Mouse (Mus musculus) left cerebral cortex, postnatal 4 days (tissue): ENCODE data around the gene Rasal1. TPM values are rescaled to one million over a fixed set of nuclear protein-coding genes. Genes with fewer than 3 reads are reported as not detected.

Source experiments
- DNase-seq: peaks from one replicate; pipeline ENCODE4 v3.0.0-alpha.2; 2022
- intact Hi-C: fragments of 180-260 bp; cut with DNase I; formaldehyde crosslinking; loops from one replicate; pipeline ENCODE4 v1.15.1; 2025
- total RNA-seq, 2 experiments: library from RNA; stranded (reverse); gene quantifications; 2 replicates each; pipeline ENCODE4 v1.2.3; 2021

Gene Rasal1
- total RNA-seq, 2 experiments from 2014 or later = 42.2 to 54.6 TPM

DNA sequence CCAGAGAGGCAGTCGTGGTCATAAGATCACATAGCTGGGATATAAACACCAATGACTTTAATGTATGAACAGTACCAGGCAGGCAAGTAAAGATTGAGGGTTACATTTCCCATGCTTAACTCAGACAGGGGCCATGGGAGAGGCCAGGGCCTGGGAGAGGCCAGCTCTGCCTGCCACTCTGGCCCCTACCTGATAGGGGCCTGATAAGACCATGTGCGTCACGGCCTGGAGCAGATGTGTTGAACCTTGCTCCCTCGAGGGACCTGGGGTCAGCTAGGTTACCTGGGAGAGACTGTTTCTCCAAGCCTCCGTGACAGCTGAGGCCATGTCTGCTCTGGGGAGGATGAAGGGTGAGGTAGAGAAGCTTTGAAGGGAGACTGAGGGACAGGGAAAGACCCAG is 2.6 kb downstream of the Rasal1 start:
- intact Hi-C loops = no loop called here
- DNase-seq = no peak

DNA sequence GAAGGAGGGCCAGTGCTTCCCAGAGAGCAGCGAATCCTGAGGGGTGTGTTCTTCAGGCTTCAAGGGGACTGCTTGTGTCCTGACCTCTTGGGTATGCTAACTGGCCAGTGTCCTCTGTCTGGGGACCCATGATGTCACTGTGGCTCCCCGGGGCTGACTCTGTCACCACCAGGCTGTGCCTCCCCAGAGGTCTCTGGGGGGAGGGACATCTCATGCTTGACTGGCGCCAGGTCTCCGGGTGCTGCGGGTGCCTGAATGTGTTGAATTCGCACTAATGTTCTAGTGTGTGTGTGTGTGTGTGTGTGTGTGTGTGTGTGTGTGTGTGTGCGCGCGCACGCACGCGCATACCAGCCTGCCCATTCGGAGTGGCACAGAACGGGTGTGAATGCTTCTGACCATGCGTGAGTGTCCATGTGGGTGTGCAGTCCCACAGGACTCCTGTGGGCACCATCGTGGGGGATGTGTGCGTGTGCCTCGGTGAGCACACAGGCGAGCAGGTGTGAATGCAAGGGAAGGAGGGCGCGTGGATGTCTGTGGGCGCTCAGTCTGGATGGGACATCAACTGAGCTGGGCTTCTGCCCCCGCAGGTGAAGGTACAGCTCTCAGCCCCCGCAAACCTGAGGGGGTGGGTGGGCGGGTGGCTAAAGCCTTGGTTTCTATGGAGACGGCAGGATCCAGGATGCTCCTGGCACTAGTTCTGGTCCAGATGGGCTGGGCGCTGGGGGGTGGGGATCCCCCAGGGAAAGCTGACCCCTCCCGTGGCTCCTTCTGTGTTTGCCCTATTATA is 4.5 kb downstream of the Rasal1 start:
- DNase-seq = no peak
- intact Hi-C loops = no loop called here

DNA sequence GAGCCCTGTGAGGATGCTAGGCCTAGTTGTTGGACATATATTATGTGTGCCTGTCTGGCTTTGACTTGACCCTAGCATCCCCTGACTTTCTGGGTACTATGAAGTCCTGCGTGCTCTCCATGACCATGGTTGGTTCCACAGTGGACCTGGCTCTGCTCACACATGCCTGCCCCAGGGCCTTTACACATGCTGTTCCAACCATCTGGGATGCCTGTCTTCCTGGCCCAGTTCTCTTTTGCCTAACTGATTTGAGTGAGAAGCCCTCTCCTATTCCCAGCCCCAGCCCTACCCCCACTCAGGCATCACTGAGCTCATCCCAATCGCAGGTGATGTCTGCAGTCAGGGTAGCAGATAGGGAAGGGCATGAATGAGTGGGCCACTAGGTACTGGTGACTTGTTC is 5.3 kb downstream of the Rasal1 start:
- intact Hi-C loops = no loop called here
- DNase-seq = no peak

DNA sequence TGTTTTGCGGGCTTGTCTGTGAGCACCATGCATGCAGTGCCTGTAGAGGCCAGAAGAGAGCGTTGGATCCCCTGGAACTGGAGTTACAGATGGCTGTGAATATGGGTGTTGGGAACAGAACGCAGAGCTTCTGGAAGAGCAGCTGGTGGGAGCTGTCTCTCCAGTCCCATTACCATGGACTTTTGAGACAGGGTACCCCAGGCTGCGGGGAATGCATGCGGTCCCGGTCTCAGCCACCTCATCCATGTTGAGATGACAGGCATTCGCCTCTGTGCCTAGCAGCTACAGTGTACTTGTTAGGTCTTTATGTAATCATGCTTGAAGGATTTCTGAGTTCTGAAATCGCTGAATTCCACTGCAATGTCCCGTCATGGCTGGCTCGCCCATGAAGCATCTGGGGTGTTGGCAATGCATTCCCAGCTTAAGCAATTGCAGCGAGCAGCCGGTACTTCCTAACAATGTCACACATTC is 7.7 kb downstream of the Rasal1 start:
- no peak for DNase-seq
- intact Hi-C loops = no loop called here

DNA sequence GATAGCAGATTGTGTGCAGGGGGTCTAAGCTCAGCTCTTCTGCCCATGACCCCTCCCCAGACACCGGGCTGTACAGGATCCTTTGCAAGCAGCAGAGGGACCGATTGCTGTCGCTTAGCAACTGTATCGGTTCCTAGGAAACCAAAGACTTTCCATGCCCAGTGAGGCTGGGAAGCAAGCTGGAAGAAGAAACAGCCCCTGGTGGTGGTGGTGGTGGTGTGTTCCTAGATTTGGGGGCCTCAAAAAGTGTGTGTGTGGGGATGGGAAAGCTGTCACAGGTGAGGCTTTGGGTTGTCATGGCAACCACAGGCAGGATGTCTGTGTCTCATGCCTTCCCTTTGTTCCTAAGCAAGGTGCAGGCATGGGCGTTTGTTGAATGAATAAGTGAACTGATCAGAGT is 12.2 kb downstream of the Rasal1 start:
- DNase-seq = no peak
- intact Hi-C loops = no loop called here

DNA sequence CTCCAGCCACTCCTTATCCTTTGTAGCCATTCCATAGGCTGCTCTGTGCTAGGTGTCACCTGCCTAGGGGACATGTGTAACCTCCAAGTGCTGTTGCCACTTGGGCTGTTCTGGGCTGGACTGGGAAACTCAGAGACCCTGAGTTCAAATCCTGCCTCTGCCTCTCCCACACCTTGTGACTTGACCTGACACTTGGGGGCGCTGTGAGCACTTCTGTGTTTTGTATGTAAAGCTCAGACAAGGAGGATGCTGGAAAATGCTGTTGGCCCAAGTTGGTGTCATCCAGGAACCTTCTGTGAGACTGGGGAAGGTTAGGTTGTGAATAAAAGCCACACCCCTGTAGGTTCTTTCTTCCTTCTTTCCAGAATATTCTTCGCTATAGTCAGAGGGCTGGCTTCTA is 16.3 kb downstream of the Rasal1 start:
- DNase-seq = no peak
- intact Hi-C loops = no loop called here

DNA sequence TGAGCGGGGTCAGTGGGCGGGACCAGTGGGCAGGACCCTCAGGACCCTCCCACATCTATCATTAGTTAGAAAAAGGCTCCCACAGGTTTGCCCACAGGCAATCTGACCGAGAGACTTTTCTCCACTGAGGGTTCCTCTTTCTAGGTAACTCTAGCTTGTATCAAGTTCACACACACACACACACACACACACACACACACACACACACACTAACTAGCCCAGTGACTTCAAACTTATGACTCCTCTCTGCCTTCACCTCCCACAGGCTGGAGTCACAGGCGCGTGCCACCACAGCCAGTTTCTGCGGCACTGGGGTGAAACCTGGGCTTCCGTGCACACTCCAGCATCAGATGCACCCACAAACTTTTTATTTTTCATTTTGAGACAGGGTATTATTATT is 20.1 kb downstream of the Rasal1 start:
- intact Hi-C loops = no loop called here
- DNase-seq = no peak

DNA sequence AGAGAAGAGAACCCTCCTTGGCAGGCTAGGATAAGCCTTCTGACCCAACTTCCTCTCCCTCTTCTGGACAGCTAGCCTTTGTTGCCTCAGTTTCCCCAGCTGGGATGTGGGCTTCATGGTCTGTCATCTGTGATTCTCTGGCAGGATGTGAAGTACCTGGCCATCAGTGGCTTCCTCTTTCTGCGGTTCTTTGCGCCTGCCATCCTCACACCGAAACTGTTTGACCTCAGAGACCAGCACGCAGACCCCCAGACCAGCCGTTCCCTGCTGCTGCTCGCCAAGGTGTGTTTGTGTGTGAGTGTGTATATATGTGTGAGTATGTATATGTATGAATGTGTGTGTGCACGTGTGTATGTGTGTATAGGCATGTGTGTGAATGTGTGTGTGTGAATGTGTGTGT is 21.5 kb downstream of the Rasal1 start:
- DNase-seq = no peak
- intact Hi-C loops = no loop called here

DNA sequence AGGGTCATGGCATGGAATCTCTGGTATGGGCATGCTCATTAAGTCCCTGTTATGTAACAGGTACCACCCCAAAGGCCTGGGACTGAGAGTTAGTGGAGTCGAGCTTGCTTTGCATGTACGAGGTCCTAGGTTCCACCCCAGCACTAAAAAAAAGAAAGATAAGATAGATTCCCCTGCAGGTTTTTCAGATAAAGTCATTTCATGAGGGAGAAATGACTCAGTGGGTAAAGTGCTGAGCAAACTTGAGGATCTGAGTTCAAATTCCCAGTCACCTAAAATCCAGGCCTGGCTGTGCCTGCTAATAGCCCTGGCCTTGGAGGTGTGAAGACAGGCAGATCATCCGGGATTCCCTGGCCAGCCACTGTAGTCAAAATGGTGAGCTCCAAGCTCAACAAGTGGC is 23.3 kb downstream of the Rasal1 start:
- DNase-seq = no peak
- intact Hi-C loops = no loop called here

DNA sequence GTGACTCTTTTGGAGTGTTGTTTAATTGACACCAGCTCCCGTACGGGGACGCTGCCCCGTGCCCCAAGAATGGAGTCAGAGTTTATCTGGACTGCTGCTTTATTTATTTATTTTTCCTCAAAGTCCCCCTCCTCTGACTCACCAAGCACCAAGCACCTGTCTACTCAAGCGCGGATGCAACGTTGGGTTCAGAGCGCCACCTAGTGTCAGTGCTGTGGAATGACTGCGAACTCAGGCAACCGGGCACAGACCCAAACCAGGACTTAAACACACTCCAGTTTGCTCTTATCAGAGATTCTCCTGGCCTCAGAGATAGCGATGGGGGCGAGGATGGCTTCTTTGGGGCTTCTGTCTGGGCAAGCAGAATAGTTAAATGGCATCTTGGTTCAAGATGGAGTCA is 25.0 kb downstream of the Rasal1 start:
- intact Hi-C loops = no loop called here
- peak; percentile 69 for DNase-seq

DNA sequence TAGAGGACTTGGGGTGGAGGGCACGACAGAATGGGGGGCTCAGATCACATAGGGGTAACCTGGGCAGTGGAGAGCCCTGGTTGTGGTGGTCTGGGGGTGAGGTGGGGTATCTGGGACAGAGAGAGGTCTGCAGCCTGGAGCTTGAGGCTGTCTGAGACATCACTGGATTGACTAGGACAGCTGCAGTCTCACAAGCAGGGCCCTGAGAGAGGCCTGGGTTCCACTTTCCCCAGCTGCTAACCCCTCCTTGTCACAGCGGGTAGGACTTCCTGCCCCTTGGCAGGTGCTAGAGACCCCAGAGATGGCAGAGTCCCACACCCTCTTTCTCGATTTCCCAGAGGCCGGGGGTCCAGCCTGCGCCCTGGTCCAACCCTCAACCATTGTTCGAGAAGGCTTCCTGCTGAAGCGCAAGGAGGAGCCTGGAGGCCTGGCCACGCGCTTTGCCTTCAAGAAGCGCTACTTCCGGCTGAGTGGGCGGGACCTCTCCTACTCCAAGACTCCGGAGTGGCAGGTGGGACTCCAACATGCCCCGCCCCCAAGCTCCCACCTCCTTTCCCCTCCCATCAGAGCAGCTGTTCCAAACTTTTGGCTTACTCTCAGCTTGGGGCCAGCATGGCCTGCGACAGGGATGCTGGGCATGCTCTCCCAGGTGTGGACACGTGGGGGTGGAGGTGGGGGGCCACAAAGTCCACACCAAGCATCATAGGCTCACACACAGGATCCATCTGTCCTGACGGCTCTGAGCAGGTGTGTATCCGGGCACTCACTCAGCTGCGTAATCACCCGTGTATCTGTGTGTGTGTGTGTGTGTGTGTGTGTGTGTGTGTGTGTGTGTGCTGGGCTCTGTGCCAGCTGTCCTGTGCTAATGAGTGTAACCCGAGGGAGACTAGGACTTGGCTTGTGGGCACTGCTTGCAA is 25.9 kb downstream of the Rasal1 start:
- DNase-seq = peak; percentile 70
- intact Hi-C loops = loop anchor here (5.0 kb wide), 1 partner anchor 52 kb away; no protein-coding TSS in a partner anchor

DNA sequence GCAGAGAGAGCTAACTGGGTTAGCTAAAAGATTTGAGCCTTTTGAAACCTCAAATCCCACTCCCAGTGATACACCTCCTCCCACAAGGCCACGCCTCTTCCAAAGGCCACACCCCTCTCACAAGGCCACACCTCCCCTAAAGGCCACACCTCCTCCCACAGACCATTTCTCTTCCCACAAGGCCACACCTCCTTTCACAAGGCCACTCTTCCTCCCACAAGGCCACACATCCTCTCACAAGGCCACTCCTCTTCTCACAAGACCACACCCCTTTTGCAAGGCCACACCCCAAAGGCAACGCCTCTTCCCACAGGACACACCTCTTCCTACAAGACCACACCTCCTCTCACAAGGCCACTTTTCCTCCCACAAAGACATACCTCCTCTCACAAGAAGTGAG is 28.9 kb downstream of the Rasal1 start:
- intact Hi-C loops = loop anchor here (5.0 kb wide), 1 partner anchor 55 kb away; no protein-coding TSS in a partner anchor
- no peak for DNase-seq

DNA sequence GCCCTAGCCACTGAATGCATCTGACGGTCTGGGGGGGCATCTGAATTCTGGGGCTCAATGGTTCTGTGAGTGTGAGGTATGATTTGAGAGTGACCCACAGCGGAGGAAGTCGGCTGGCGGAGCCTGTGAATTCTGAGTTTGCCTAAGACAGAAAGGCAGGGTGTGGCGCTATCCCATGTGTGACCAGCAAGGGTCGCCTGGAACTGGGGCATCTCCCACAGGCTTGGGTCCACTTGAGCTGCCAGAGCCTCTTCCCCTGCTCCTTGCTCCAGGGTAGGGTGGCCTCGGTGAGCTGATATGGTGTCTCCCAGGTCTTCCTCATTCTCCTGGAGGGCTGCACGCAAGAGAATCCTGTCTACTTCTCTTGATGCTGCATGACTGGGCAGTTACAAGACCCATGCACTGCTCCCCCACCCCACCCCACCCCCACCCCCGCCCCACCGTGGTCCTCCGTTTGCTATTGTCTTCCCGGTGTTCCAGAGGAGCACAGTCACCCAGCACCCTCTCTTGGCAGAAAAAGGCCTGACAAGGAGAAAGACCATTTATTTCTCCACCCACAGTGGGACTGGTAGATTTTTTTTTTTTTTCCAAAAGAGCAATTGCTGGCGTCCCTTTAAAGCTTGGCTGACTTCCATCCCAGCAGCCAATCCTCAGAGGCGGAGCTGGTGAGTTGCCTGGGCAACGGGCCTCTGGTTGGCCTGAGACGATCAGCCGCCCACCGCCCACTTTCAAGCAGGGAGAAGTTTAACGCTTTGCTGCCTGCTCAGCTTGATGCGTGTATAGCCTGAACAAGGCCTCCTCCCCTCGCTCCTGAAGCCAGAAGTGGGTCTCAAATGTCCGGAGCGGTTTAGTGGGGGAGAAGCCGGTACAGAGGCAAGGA is 31.3 kb downstream of the Rasal1 start:
- peak; percentile 96 for DNase-seq
- intact Hi-C loops = loop anchor here (2.0 to 5.0 kb wide), 2 partner anchors 33 to 58 kb away; no protein-coding TSS in a partner anchor

DNA sequence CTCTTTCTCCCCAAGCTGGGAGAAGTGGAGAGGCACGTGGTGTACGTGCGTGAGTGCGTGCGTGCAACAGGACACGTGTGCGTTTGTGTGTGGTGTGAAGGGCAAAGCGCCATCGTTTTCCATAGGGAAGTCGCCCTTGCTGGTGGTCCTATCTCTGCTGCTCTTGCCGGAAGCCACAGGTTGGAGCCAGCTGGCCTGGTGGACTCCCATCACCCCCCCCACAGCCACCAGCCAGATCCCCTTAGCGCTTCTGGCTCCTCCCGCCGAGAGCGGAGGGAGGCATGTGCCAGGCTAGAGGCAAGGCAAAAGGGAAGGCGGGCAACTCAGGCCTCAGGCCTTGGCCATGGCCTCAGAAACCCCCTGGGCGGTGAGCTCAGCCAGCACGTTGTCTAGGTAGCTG is 32.3 kb downstream of the Rasal1 start:
- intact Hi-C loops = no loop called here
- peak; percentile 73 for DNase-seq

DNA sequence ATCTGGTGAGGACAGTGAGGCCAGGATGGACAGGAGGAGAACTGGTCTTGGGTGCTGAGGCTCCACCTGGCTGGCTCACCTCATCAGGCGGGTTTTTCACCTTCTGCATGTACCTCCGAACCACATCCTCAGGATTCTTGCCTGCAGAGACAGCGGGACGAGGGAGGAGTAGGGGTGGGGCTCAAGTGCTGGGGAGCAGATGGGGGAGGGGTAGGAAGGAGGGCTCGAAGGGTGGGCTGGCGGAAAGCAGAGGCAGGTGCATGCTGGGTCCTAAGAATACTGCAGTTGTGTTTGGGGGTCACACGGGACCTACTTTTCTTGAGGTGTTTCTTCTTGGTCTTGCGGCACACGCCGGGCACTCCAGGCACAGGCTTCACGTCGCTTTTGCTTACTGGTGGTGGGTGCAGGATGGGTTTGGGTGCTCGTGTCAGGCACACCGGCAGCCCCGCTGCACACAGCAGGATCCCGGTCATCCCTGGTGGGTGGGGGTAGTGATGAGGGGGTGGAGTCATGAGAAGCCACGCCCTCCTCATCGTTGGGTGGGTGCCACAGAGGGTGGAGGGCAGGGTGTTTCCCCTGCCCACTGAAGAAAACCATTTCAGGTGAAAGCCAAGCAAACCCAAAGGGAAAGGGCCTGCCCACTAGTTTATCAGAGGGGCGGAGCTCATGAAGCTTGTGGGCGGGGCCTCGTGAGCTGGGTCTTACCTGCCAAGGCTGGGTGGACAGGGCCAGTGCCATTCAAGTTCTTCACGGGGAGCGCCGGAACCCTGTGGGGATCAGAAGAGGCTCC is 34.6 kb downstream of the Rasal1 start:
- intact Hi-C loops = no loop called here
- no peak for DNase-seq

DNA sequence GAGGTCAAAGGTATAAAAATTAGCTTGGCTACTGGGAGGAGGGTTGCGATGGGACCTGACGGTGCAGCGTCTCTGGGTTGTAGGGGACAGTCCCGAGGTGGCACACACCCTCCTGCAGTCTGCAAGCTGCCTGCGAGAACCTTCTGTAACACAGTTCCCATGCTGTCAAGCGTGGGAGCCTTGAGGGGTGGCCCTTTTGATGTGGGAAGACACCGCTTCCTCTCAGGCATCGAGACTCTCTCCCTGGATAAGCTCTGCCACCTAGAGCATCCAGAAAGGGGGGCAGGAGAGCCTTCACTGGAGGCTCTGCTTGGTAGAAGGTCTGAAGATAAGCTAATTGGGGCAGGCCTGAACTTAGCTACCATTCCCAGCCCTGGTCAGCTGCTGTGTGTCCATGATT is 37.1 kb downstream of the Rasal1 start:
- no peak for DNase-seq
- intact Hi-C loops = no loop called here

DNA sequence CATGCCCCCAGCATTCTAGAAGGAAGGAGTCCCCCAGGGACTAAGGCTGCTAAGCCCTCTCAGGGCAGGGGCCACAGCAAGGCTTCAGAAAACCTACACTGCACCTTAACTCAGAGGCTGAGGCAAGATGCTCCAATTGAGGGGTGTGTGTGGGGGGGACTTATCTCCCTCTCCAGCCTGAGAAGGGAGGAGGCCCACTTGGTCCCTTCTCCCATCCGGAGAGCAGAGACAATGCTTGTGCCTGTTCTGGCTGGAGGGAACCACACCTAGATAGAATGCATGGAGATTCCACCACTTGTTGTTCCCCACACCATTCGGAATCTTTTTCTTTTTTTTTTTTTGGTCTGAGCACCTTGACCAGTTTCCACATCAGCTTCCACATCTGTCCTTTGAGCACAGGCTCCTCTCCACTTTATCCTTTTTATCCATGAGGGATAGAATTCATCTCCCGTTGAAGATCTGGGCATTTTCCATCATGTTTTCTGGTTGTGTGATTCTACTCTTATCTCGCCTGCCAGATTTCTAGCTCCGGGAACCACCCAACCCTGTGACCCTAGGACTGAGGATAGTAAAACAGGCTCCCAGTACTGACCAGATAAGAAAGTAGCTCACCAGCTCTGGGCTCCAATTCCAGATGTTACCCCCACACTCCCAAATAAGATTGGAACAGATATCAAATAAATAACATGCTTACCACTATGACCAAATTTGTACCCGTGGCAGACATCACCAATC is 38.3 kb downstream of the Rasal1 start:
- intact Hi-C loops = no loop called here
- DNase-seq = no peak

DNA sequence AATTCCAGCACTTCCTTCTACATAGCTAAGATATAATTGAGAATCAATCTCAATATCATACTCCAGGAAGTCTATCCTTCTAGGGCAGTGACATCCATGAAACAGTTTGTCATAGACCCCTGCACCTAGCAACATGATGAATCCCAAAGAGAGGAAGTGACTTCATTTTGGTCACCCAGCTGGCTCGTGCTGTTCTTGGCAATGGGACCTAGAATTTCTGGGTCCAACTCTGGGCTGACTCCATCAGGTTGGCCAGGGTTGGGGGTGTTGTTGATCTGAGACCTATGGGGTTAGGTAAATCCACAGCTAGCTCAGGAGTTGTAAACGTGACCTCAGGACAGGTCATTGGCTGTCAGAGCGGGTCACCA is 38.9 kb downstream of the Rasal1 start:
- intact Hi-C loops = no loop called here
- DNase-seq = no peak

DNA sequence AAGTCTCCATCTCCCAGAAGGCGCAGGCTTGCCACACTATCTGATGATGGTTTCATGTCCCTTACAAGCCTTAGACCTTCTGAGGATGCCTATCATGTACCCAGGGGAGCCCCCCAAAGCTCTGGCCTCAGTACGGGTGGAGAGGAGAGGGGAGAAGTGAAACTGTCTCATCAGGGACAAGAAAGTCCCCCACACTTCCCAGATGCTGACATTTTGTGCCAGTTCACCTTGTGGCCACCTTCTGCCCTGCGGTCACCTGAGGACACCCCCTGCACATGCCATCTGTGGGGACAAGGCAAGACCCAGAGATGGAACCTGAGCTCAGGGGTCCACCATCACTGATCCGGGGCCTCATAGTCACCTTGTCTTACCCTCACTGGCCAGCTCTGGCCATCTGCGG is 39.3 kb downstream of the Rasal1 start:
- intact Hi-C loops = no loop called here
- no peak for DNase-seq
